25 mouse cellular contexts compared by ENCODE assay signal in genomic region chr8:11762821-11763220, GRCm38 (mm10). TPM values are rescaled to one million over a fixed set of nuclear protein-coding genes. Genes with fewer than 3 reads are reported as not detected.
DNase-seq lines count a peak whose midpoint lies in the region; ATAC-seq and TF ChIP-seq lines count a peak whose summit lies in the region.
"Had no signal": no experiment of that assay in that cellular context is flagged by ENCODE, and none has a peak within 500 bp of the region (broad histone marks: within the 10 kb centered on the region; RNA-seq: fewer than 3 reads in every experiment).

No protein-coding gene starts in this region.

- peak overlapping the region; percentile 6; the same call in 1 of the 2 replicates for H3K9ac ChIP-seq in heart, embryonic 15.5 days
- H3K9ac ChIP-seq: forebrain, embryonic 13.5 days; heart, embryonic 13.5 days; hindbrain, embryonic 14.5 days; liver, embryonic 13.5 days; midbrain, embryonic 13.5 days had no signal

- intact Hi-C loops in heart, postnatal 14 days (cut with DNase I): no loop called here

- no peak for TF ChIP-seq POLR2A in cortical plate, adult 2 months (IDR thresholded peaks at IDR 0.05; ENCODE audit: extremely low read depth, insufficient read depth, low read length)

- no peaks in the 10 kb centered on the region for H3K9me3 ChIP-seq in heart, embryonic 15.5 days (replicated peaks)
- H3K9me3 ChIP-seq: forebrain, embryonic 13.5 days; G1E; heart, embryonic 13.5 days; liver, embryonic 13.5 days; midbrain, embryonic 13.5 days had no signal

- H3K4me1 ChIP-seq in heart, embryonic 15.5 days (replicated peaks): peaks cover 33% of the 10 kb centered on the region
- peaks cover 10% of the 10 kb centered on the region for H3K4me1 ChIP-seq in cortical plate, adult 2 months (ENCODE audit: control insufficient read depth, insufficient read depth, low read length)

- 77% methylated on average over 7 of the region's 7 CpGs for WGBS in heart, embryonic 15.5 days

- no peaks in the 10 kb centered on the region for H3K36me3 ChIP-seq in heart, embryonic 15.5 days

- DNase-seq in heart, postnatal 14 days: no peak
- peak; percentile 92 for DNase-seq in cerebellum, adult 11-12 months
- DNase-seq in cerebellum, adult 9-10 months: peak; percentile 92
- no peak for DNase-seq in urinary bladder, adult 18-20 months (ENCODE audit: low spot score in 2 of 2)
- no peak for DNase-seq in kidney, postnatal 36 days
- DNase-seq: adrenal gland, adult 8-10 months; B cell, adult 2 months; heart, postnatal 36 days; kidney, adult 2 months; layer of hippocampus, postnatal 36 days; liver, embryonic 13.5 days; lung, adult 2 months; lung, postnatal 14 days; right cerebral cortex, postnatal 14 days had no signal

- H3K4me2 ChIP-seq in heart, embryonic 15.5 days: no peak overlapping the region
- H3K4me2 ChIP-seq: forebrain, embryonic 13.5 days; heart, embryonic 13.5 days; hindbrain, embryonic 14.5 days; liver, embryonic 13.5 days; midbrain, embryonic 13.5 days had no signal

- no peak for ATAC-seq in heart, embryonic 15.5 days (replicated peaks; ENCODE audit: insufficient number of reproducible peaks, insufficient read depth, low FRiP score, low read depth)
- ATAC-seq: forebrain, embryonic 13.5 days; inflammation-experienced regulatory T-cells, adult 6 months; midbrain, embryonic 13.5 days; Patski had no signal

- no peak overlapping the region for H3K27ac ChIP-seq in heart, embryonic 15.5 days
- H3K27ac ChIP-seq in cortical plate, adult 2 months (ENCODE audit: insufficient read depth, low read length): peak overlapping the region; percentile 14; the same call in 1 of the 2 replicates
- H3K27ac ChIP-seq: forebrain, embryonic 13.5 days; hindbrain, embryonic 14.5 days; kidney, postnatal 0 days; liver, embryonic 13.5 days; midbrain, embryonic 13.5 days had no signal

- H3K4me3 ChIP-seq in heart, embryonic 15.5 days: no peak overlapping the region
- no peak overlapping the region for H3K4me3 ChIP-seq in cortical plate, adult 2 months (ENCODE audit: insufficient read depth, low read length)
- H3K4me3 ChIP-seq: forebrain, embryonic 13.5 days; heart, embryonic 13.5 days; liver, embryonic 13.5 days; midbrain, embryonic 13.5 days had no signal

- TF ChIP-seq CTCF in cortical plate, adult 2 months (IDR thresholded peaks at IDR 0.05; ENCODE audit: extremely low read depth, insufficient read depth, low read length): no peak

- H3K27me3 ChIP-seq in heart, embryonic 15.5 days: no peaks in the 10 kb centered on the region
- H3K27me3 ChIP-seq: CH12.LX; forebrain, embryonic 13.5 days; heart, embryonic 13.5 days; liver, embryonic 13.5 days; midbrain, embryonic 13.5 days; Patski had no signal

RNA-seq across cellular contexts. Expression of gene Arhgef7, which starts 35.3 kb away (rescaled TPM):
- polyA plus RNA-seq in heart, embryonic 15.5 days (2015; fragmentation: Nextera tagmentation; extraction: Ambion mirVana): 59.9 and 67.6 TPM in 2 replicates
- 100 to 1,000 TPM; 139 to 157 TPM for total RNA-seq in heart, postnatal 14 days (2021)
- polyA plus RNA-seq in cortical plate, adult 2 months (2012; rRNA removed): 71.1 and 75.9 TPM in 2 replicates

Comparison
In these comparisons a context has a peak if more than half of its experiments do, and no peak if none do; other contexts are left out.
1. DNase-seq: peak in cerebellum, adult 11-12 months (single experiment) and cerebellum, adult 9-10 months (single experiment); none in heart, postnatal 14 days (0 of 2), urinary bladder, adult 18-20 months (0 of 2) and kidney, postnatal 36 days (0 of 2).